ENCODE assay signal across 8 mouse cellular contexts in genomic region chr7:97745299-97745698, GRCm38 (mm10). TPM values are rescaled to one million over a fixed set of nuclear protein-coding genes. Genes with fewer than 3 reads are reported as not detected.
A peak's percentile ranks its signal among the peaks of the same experiment; 100 is the strongest.
DNase-seq lines count a peak whose midpoint lies in the region; ATAC-seq and TF ChIP-seq lines count a peak whose summit lies in the region.

No protein-coding gene starts in this region.

- TF ChIP-seq POLR2A in lung, adult 2 months (IDR thresholded peaks at IDR 0.05; ENCODE audit: borderline replicate concordance, extremely low read depth, low read depth, low read length), result no peak

- no peak for DNase-seq in cerebellum, adult 9-11 months
- peak; percentile 66 to 72 for DNase-seq in right cerebral cortex, adult 2 months (ENCODE audit: low spot score in 2 of 2)
- no peak for DNase-seq in right cerebral cortex, postnatal 25 days
- DNase-seq in cerebellum, postnatal 25 days, result peak; percentile 74 to 86
- DNase-seq in heart, postnatal 36 days, result peak; percentile 63 to 69
- DNase-seq in lung, adult 2 months, result peak; percentile 45
- peak; percentile 50 for DNase-seq in skeletal muscle tissue, adult 2 months (ENCODE audit: low read depth, low spot score)

- H3K4me3 ChIP-seq in lung, adult 2 months (replicated peaks; ENCODE audit: extremely low read depth, low read depth, low read length), result no peak overlapping the region

- TF ChIP-seq CTCF in lung, adult 2 months (IDR thresholded peaks at IDR 0.05; ENCODE audit: insufficient read depth, low read length), result peak; percentile 79

- H3K4me1 ChIP-seq in lung, adult 2 months (ENCODE audit: control insufficient read depth, insufficient read depth, low read length), result no peaks in the 10 kb centered on the region; the same call in 1 of the 2 replicates

- intact Hi-C loops in heart, postnatal 36 days (cut with DNase I), result loop anchor here (1.0 to 5.0 kb wide), 3 partner anchors 232 to 373 kb away; no protein-coding TSS in a partner anchor

- WGBS in lung, adult 2 months, result 6% methylated on average over 3 of the region's 3 CpGs

- peak; percentile 47; the same call in 1 of the 2 replicates for ATAC-seq in cerebellum, adult (ENCODE audit: insufficient number of reproducible peaks, low FRiP score, low TSS enrichment)

RNA-seq across cellular contexts. Expression of gene Aqp11, which starts 7.2 kb away (rescaled TPM):
- total RNA-seq in heart, postnatal 36 days (2021), result 1 to 10 TPM; 1.2 to 3.3 TPM
- polyA plus RNA-seq in lung, adult 2 months (2012; rRNA removed), result 5.0 and 5.4 TPM in 2 replicates

RNA-seq across cellular contexts. Expression of gene Pak1, which starts 43.0 kb away (rescaled TPM):
- total RNA-seq in heart, postnatal 36 days (2021), result 1 to 10 TPM in 1 of 2 experiments, under 1 TPM in 1; 0.61 to 2.0 TPM
- 7.2 and 7.5 TPM in 2 replicates for polyA plus RNA-seq in lung, adult 2 months (2012; rRNA removed)

RNA-seq across cellular contexts. Expression of gene Clns1a, which starts 48.9 kb away (rescaled TPM):
- total RNA-seq in heart, postnatal 36 days (2021), result 10 to 100 TPM; 23.1 to 28.8 TPM
- 20.4 and 21.6 TPM in 2 replicates for polyA plus RNA-seq in lung, adult 2 months (2012; rRNA removed)

Comparison
In these comparisons a context has a peak if more than half of its experiments do, and no peak if none do; other contexts are left out.
1. DNase-seq: peak in right cerebral cortex, adult 2 months (2 of 2), cerebellum, postnatal 25 days (2 of 2), heart, postnatal 36 days (2 of 2), lung, adult 2 months (single experiment) and skeletal muscle tissue, adult 2 months (single experiment); none in cerebellum, adult 9-11 months (single experiment) and right cerebral cortex, postnatal 25 days (single experiment).